Mouse (Mus musculus): Measurements from ENCODE around the gene Rad9a. TPM values are rescaled to one million over a fixed set of nuclear protein-coding genes. Genes with fewer than 3 reads are reported as not detected.

Rad9a gene
- polyA plus RNA-seq, 2 experiments = 14.3 to 20.8 TPM

GRCm38 (mm10) chr19:4203148-4203547, 1.7 kb upstream of the Rad9a start:
- DNase-seq (ENCODE audit: low read depth in 3 of 3, low spot score in 3 of 3) (no peak), ATAC-seq (ENCODE audit: insufficient read depth) (no peak)
- no peak overlapping the region for H3K4me3 ChIP-seq (ENCODE audit: insufficient read depth in 1 of 2, low read depth in 2 of 2, low read length in 2 of 2)
- H3K9me3 ChIP-seq (ENCODE audit: control insufficient read depth, low read length) = no peaks in the 10 kb centered on the region
- H3K27me3 ChIP-seq (ENCODE audit: control insufficient read depth, insufficient read depth, low read length) = no peaks in the 10 kb centered on the region; the same call in none of the 2 replicates
- WGBS (ENCODE audit: insufficient replicate concordance) = 45% methylated on average over 3 of the region's 3 CpGs
- no peak for TF ChIP-seq EP300 (IDR thresholded peaks at IDR 0.05; ENCODE audit: low read depth)
- peak; percentile 16; the same call in 1 of the 2 replicates for TF ChIP-seq CTCF (IDR thresholded peaks at IDR 0.05; ENCODE audit: low read depth)
- peaks cover 8% of the 10 kb centered on the region for H3K36me3 ChIP-seq (replicated peaks; ENCODE audit: control insufficient read depth, insufficient read depth, low read depth)
- no peak overlapping the region for H3K4me2 ChIP-seq (ENCODE audit: low read depth)
- no peak overlapping the region for H3K9ac ChIP-seq (replicated peaks)
- peaks cover 8 to 23% of the 10 kb centered on the region in 2 experiments for H3K4me1 ChIP-seq (replicated peaks; ENCODE audit: control insufficient read depth in 2 of 2, insufficient read depth in 2 of 2, low read length in 1 of 2)
- H3K27ac ChIP-seq = no peak overlapping the region

DNA sequence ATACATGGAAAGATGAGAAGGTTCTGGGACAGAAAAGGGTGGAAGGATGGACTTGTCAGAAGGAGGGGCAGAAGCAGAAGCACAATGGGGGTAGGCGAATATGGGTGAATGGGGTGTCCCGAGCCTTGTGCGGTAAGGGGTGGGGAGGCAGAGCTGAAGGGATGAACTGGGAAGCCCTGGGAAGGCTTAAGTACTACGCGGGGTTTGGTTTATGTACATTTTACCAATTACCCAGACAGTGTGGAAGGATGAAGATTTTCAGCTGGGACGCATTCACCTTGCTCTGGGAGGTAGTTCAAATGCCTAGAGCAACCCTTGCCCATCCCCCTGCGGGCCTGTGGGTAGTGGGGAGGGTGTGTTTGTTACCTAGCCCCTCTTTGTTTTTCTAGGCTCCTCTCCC, 687 bp upstream of the Rad9a start:
- no peak for ATAC-seq (ENCODE audit: insufficient read depth)
- WGBS (ENCODE audit: insufficient replicate concordance) = 47% methylated on average over 7 of the region's 7 CpGs
- no peak overlapping the region for H3K27ac ChIP-seq

DNA sequence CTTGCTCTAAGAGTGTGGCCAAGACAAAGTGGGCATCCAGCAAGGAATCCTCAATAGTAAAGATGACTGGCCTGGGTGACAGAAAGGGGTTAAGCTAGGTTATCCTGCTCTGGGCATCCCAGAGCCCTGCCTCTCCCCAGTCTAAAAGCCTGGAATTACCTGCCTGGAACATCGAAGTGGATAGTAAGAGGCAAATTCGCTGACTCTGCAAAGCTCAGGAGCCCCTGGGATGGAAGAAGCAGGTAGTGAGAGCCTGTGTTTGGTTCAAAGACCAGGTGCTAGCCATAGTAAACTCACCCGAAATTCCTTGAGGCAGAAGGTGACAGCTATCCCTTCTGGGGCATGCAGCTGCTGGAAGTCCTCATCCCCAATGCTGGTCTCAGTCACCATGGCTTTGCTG, 4.3 kb downstream of the Rad9a start:
- Histone ChIP-seq H3K4me3 (ENCODE audit: insufficient read depth in 1 of 2, low read depth in 2 of 2, low read length in 2 of 2) (no peak overlapping the region), H3K27ac (no peak overlapping the region), H3K4me2 (ENCODE audit: low read depth) (no peak overlapping the region), H3K27me3 (ENCODE audit: control insufficient read depth, insufficient read depth, low read length) (no peaks in the 10 kb centered on the region), H3K36me3 (replicated peaks; ENCODE audit: control insufficient read depth, insufficient read depth, low read depth) (peaks cover 55% of the 10 kb centered on the region), H3K9ac (replicated peaks) (no peak overlapping the region), H3K9me3 (ENCODE audit: control insufficient read depth, low read length) (no peaks in the 10 kb centered on the region), H3K4me1 (replicated peaks; ENCODE audit: control insufficient read depth in 2 of 2, insufficient read depth in 2 of 2, low read length in 1 of 2) (peaks cover 15 to 29% of the 10 kb centered on the region in 2 experiments)
- TF ChIP-seq CTCF (IDR thresholded peaks at IDR 0.05; ENCODE audit: low read depth) (no peak), EP300 (IDR thresholded peaks at IDR 0.05; ENCODE audit: low read depth) (no peak)
- DNase-seq (ENCODE audit: low read depth in 3 of 3, low spot score in 3 of 3) = no peak
- no peak for ATAC-seq (ENCODE audit: insufficient read depth)
- 57% methylated on average over 3 of the region's 3 CpGs for WGBS (ENCODE audit: insufficient replicate concordance)

More for the DNA sequence above, 687 bp upstream of the Rad9a start:
- no peaks in the 10 kb centered on the region for H3K9me3 ChIP-seq (ENCODE audit: control insufficient read depth, low read length)
- peaks cover 15% of the 10 kb centered on the region for H3K36me3 ChIP-seq (replicated peaks; ENCODE audit: control insufficient read depth, insufficient read depth, low read depth)
- TF ChIP-seq EP300 (IDR thresholded peaks at IDR 0.05; ENCODE audit: low read depth) (no peak), CTCF (IDR thresholded peaks at IDR 0.05; ENCODE audit: low read depth) (no peak)
- H3K27me3 ChIP-seq (ENCODE audit: control insufficient read depth, insufficient read depth, low read length) = no peaks in the 10 kb centered on the region; the same call in none of the 2 replicates
- H3K4me1 ChIP-seq (replicated peaks; ENCODE audit: control insufficient read depth in 2 of 2, insufficient read depth in 2 of 2, low read length in 1 of 2) = peaks cover 8 to 23% of the 10 kb centered on the region in 2 experiments
- peak overlapping the region; percentile 98 for H3K4me2 ChIP-seq (ENCODE audit: low read depth)
- no peak for DNase-seq (ENCODE audit: low read depth in 3 of 3, low spot score in 3 of 3)
- peak overlapping the region; percentile 68 to 91 for H3K4me3 ChIP-seq (ENCODE audit: insufficient read depth in 1 of 2, low read depth in 2 of 2, low read length in 2 of 2)
- H3K9ac ChIP-seq (replicated peaks) = peak overlapping the region; percentile 53; the same call in 1 of the 2 replicates

- no peak for ATAC-seq (ENCODE audit: insufficient read depth)
- no peak for TF ChIP-seq CTCF (IDR thresholded peaks at IDR 0.05; ENCODE audit: low read depth)
- 54% methylated on average over 5 of the region's 5 CpGs for WGBS (ENCODE audit: insufficient replicate concordance)
These were observed 4.9 kb downstream of the Rad9a start for GRCm38 (mm10) chr19:4196548-4196947.

GRCm38 (mm10) chr19:4196048-4196447, 5.4 kb downstream of the Rad9a start:
- Histone ChIP-seq H3K9me3 (ENCODE audit: control insufficient read depth, low read length) (no peaks in the 10 kb centered on the region), H3K27me3 (ENCODE audit: control insufficient read depth, insufficient read depth, low read length) (no peaks in the 10 kb centered on the region), H3K36me3 (replicated peaks; ENCODE audit: control insufficient read depth, insufficient read depth, low read depth) (peaks cover 55% of the 10 kb centered on the region), H3K4me2 (ENCODE audit: low read depth) (no peak overlapping the region), H3K9ac (replicated peaks) (no peak overlapping the region), H3K4me1 (replicated peaks; ENCODE audit: control insufficient read depth in 2 of 2, insufficient read depth in 2 of 2, low read length in 1 of 2) (peaks cover 21 to 30% of the 10 kb centered on the region in 2 experiments), H3K4me3 (ENCODE audit: insufficient read depth in 1 of 2, low read depth in 2 of 2, low read length in 2 of 2) (no peak overlapping the region), H3K27ac (no peak overlapping the region)
- 59% methylated on average over 2 of the region's 2 CpGs for WGBS (ENCODE audit: insufficient replicate concordance)
- DNase-seq (ENCODE audit: low read depth in 3 of 3, low spot score in 3 of 3) (no peak), ATAC-seq (ENCODE audit: insufficient read depth) (no peak)
- TF ChIP-seq CTCF (IDR thresholded peaks at IDR 0.05; ENCODE audit: low read depth) (no peak), EP300 (IDR thresholded peaks at IDR 0.05; ENCODE audit: low read depth) (no peak)

More at GRCm38 (mm10) chr19:4196548-4196947, 4.9 kb downstream of the Rad9a start:
- DNase-seq (ENCODE audit: low read depth in 3 of 3, low spot score in 3 of 3) = no peak
- no peak overlapping the region for H3K4me2 ChIP-seq (ENCODE audit: low read depth)
- no peaks in the 10 kb centered on the region for H3K9me3 ChIP-seq (ENCODE audit: control insufficient read depth, low read length)
- peaks cover 16 to 25% of the 10 kb centered on the region in 2 experiments for H3K4me1 ChIP-seq (replicated peaks; ENCODE audit: control insufficient read depth in 2 of 2, insufficient read depth in 2 of 2, low read length in 1 of 2)
- H3K36me3 ChIP-seq (replicated peaks; ENCODE audit: control insufficient read depth, insufficient read depth, low read depth) = peaks cover 55% of the 10 kb centered on the region
- no peak overlapping the region for H3K9ac ChIP-seq (replicated peaks)
- H3K27me3 ChIP-seq (ENCODE audit: control insufficient read depth, insufficient read depth, low read length) = no peaks in the 10 kb centered on the region
- no peak overlapping the region for H3K27ac ChIP-seq
- H3K4me3 ChIP-seq (ENCODE audit: insufficient read depth in 1 of 2, low read depth in 2 of 2, low read length in 2 of 2) = no peak overlapping the region
